Mouse (Mus musculus) liver, embryonic 13.5 days (tissue): Measurements from ENCODE around the gene Gramd1b. TPM values are rescaled to one million over a fixed set of nuclear protein-coding genes. Genes with fewer than 3 reads are reported as not detected.

Experiments used
- ATAC-seq: fragments of 200-750 bp; cut with Nextera tagmentation; 2 replicates; pipeline ENCODE4 v1.8.0; 2017; ENCODE audit warnings: low read depth, mild to moderate bottlenecking, moderate number of reproducible peaks, moderate library complexity
- DNase-seq: peaks from one replicate; pipeline ENCODE4 v3.0.0; 2022
- H3K27ac ChIP-seq: fragments of 300-500 bp; sonication (generic); 2 replicates; pipeline ENCODE4 v1.5.1; 2015; ENCODE audit warnings: moderate library complexity, mild to moderate bottlenecking, inconsistent platforms
- H3K27me3 ChIP-seq: fragments of 300-500 bp; sonication (generic); 2 replicates; pipeline ENCODE4 v1.6.1; 2015; ENCODE audit warnings: mild to moderate bottlenecking, inconsistent platforms
- H3K36me3 ChIP-seq: fragments of 300-500 bp; sonication (generic); 2 replicates; pipeline ENCODE4 v1.6.1; 2015; ENCODE audit warnings: mild to moderate bottlenecking, inconsistent platforms
- H3K4me1 ChIP-seq: fragments of 300-500 bp; sonication (generic); replicated peaks from 2 replicates; pipeline ENCODE4 v1.6.1; 2015; ENCODE audit warnings: inconsistent platforms
- H3K4me2 ChIP-seq: fragments of 300-500 bp; sonication (generic); 2 replicates; pipeline ENCODE4 v1.6.1; 2015; ENCODE audit warnings: inconsistent platforms, mild to moderate bottlenecking, moderate library complexity
- H3K4me3 ChIP-seq: fragments of 300-500 bp; sonication (generic); replicated peaks from 2 replicates; pipeline ENCODE4 v1.5.1; 2015; ENCODE audit warnings: mild to moderate bottlenecking, inconsistent platforms
- H3K9ac ChIP-seq: fragments of 300-500 bp; sonication (generic); 2 replicates; pipeline ENCODE4 v1.6.1; 2015; ENCODE audit warnings: mild to moderate bottlenecking, inconsistent platforms
- H3K9me3 ChIP-seq: fragments of 300-500 bp; sonication (generic); replicated peaks from 2 replicates; pipeline ENCODE4 v1.6.1; 2016; ENCODE audit warnings: inconsistent platforms
- WGBS: fragments of 180-500 bp; shearing (Covaris S2); methylation state at CpG from one replicate; pipeline ENCODE4 v1.1.7; 2015; ENCODE audit not compliant: insufficient replicate concordance; 5-methylcytosine and 5-hydroxymethylcytosine counted together
- polyA plus RNA-seq: library from polyadenylated mRNA; unstranded; fragments of >200 nt; fragmentation: Nextera tagmentation; extraction: Ambion mirVana; gene quantifications from 2 replicates; pipeline ENCODE4 v1.2.1, GENCODE M21; 2015

Gramd1b gene
- polyA plus RNA-seq, 1 experiment from 2014 or later = 0.44 TPM

DNA sequence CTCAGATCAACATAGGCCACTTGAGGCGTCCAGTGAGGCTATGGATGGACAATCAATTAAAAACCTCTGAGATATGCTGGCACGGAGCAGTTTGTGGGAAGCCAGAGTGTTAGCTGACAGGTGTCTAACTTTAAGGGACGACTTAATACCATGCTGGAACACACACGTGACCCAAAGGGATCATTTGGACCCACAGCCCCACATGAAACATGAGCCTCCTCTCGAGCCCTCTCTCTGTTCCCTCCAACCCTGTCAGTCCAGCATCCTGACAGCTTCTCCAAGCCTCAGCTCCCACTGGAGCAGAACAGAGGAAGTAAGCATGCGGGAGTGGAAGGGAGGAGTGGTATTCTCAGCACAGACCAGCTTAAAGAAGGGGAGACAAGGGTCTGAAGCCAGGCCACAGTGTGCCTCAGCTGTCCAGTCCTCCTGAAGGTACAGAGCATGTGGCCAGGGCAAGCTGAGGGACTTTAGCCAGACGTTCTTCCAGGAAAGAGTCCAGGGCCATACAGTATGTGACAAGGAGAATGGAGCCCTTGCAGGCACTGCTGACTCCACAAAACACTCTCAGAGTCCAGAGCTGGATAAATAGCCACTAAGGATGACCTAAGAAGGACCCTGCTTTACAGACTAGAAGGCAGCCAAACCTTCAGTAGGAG, 204.8 kb downstream of the Gramd1b start:
- no peak overlapping the region for H3K4me3 ChIP-seq
- 50% methylated on average over 7 of the region's 7 CpGs for WGBS
- H3K36me3 ChIP-seq = no peaks in the 10 kb centered on the region
- H3K27me3 ChIP-seq = no peaks in the 10 kb centered on the region
- H3K9ac ChIP-seq = no peak overlapping the region
- DNase-seq (no peak), ATAC-seq (no peak)
- no peak overlapping the region for H3K4me2 ChIP-seq
- no peaks in the 10 kb centered on the region for H3K9me3 ChIP-seq
- H3K4me1 ChIP-seq = peaks cover 45% of the 10 kb centered on the region
- H3K27ac ChIP-seq = no peak overlapping the region

DNA sequence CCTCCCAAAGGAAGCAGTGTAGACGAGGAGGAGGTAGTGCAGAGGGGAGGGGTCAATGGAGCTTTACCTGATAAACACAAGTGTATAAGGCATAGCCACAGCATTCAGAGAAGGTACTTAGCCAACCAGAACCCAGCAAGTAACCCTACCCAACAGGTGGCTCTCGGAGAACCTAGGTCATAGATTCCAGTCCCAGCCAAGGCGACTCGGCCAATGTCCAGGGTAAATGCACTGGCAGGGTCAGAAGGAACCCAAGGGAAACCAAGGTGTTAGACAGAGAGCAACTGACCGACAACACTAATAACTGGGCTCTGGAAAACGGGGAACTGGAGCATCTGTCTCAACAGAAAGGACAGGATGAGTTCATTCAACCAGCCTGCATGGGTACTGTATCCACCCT, 206.4 kb downstream of the Gramd1b start:
- H3K27me3 ChIP-seq = no peaks in the 10 kb centered on the region
- peaks cover 52% of the 10 kb centered on the region for H3K4me1 ChIP-seq
- H3K9me3 ChIP-seq = no peaks in the 10 kb centered on the region
- no peak overlapping the region for H3K27ac ChIP-seq
- 61% methylated on average over 6 of the region's 6 CpGs for WGBS
- peak overlapping the region; percentile 51 for H3K4me2 ChIP-seq
- H3K36me3 ChIP-seq = no peaks in the 10 kb centered on the region
- DNase-seq (no peak), ATAC-seq (0 out of 2 replicates have a peak, but pooled peaks have one; percentile 3)
- H3K4me3 ChIP-seq = peak overlapping the region; percentile 41; the same call in 1 of the 2 replicates
- no peak overlapping the region for H3K9ac ChIP-seq

DNA sequence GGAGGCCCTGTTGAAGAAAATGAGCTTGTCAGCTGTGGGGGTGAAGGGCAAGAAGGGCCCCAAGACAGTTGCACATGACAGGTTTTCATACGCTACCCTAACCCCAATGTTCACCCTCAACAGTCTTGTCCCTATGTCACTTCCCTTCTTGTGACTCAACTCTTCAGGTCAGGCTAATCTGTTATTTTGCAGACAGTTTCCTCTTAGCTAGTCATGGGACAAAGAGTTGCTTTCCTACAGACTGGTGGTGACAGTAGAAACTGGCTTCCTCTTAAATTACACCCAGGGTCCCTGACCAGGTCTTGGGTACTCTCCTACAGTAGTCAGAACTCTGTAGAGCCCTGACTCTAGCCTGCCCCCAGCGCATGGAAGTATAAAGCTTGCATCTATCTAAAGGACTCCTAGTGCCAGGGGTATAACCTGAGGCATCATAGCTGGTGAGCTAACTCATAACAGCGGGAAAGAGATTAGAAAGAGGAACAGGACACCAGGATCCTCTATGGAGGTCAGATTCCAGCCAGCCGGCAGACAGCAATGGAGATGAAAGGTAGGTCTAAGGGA, 206.9 kb downstream of the Gramd1b start:
- no peak overlapping the region for H3K9ac ChIP-seq
- peak overlapping the region; percentile 41 for H3K4me3 ChIP-seq
- DNase-seq (no peak), ATAC-seq (peak; percentile 38)
- peaks cover 52% of the 10 kb centered on the region for H3K4me1 ChIP-seq
- H3K27me3 ChIP-seq = no peaks in the 10 kb centered on the region
- peak overlapping the region; percentile 51 for H3K4me2 ChIP-seq
- no peaks in the 10 kb centered on the region for H3K36me3 ChIP-seq
- 53% methylated on average over 4 of the region's 4 CpGs for whole genome bisulfite sequencing
- H3K27ac ChIP-seq = no peak overlapping the region
- no peaks in the 10 kb centered on the region for H3K9me3 ChIP-seq

DNA sequence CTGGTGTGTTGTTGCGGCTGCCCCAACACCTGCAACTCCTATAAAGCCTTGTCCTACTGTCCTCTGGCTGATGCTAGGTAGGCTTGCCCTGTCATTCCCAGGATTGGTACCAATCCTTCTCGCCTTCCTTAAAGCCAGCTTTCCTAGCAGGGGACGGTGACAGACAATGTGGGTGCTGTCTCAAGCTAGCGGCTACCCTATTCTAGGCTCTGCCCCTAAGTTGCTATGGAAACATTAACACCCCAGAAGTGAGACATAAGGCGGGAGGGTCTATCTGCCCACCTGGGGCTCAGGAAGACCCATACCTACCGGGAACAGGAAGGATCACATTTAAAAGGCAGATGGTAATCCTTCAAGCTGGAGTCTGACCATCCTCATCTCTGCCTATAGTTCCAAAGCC, 207.4 kb downstream of the Gramd1b start:
- no peaks in the 10 kb centered on the region for H3K27me3 ChIP-seq
- H3K4me3 ChIP-seq = peak overlapping the region; percentile 41
- DNase-seq = no peak
- H3K4me2 ChIP-seq = peak overlapping the region; percentile 51
- H3K4me1 ChIP-seq = peaks cover 52% of the 10 kb centered on the region
- 44% methylated on average over 6 of the region's 6 CpGs for WGBS
- ATAC-seq = no peak
- H3K9ac ChIP-seq = no peak overlapping the region
- H3K9me3 ChIP-seq = no peaks in the 10 kb centered on the region
- H3K36me3 ChIP-seq = no peaks in the 10 kb centered on the region
- no peak overlapping the region for H3K27ac ChIP-seq

DNA sequence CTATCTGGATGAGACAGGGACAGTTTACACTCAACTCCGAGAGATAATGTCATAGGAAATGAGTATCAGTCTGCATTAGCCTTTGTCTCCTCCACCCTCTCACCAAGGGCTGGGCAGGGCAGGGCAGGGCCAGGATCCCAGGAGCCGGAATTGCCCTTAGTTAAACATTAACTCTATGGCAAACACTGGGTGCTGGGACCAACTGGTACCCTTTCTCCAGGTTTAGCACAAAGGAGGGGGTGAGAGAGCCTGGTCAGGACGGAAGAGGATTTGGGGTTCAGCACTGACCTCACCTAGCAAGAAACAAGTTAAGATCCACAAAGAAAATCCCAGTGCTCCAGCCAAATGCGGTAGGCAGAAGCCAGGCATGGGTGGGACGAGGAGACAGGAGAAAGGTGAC, 208.0 kb downstream of the Gramd1b start:
- peak overlapping the region; percentile 51; the same call in 1 of the 2 replicates for H3K4me2 ChIP-seq
- ATAC-seq (peak; percentile 72), DNase-seq (no peak)
- H3K9me3 ChIP-seq = no peaks in the 10 kb centered on the region
- no peak overlapping the region for H3K27ac ChIP-seq
- peak overlapping the region; percentile 41 for H3K4me3 ChIP-seq
- no peak overlapping the region for H3K9ac ChIP-seq
- 40% methylated on average over 5 of the region's 5 CpGs for WGBS
- peaks cover 52% of the 10 kb centered on the region for H3K4me1 ChIP-seq
- no peaks in the 10 kb centered on the region for H3K36me3 ChIP-seq
- H3K27me3 ChIP-seq = no peaks in the 10 kb centered on the region

DNA sequence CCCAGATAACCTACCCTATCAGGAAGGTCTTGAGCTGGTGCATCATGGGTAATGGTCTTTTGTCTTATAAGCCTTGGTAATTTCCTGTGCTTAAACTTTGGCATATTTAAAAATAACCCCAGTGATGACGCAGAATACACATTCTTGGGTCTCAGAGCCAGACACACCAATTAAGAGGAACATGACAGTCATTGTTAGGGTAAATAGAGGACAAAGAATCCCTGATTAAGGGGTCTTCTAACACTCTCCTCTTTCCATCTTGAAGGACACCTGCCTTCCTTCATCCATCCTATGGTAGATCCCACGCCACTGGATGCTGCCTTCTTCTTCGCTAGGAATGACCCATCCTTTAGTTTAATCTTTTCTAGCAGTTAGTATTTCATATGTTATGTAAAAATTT, 208.8 kb downstream of the Gramd1b start:
- DNase-seq (no peak), ATAC-seq (no peak)
- H3K27ac ChIP-seq = no peak overlapping the region
- no peaks in the 10 kb centered on the region for H3K9me3 ChIP-seq
- peaks cover 52% of the 10 kb centered on the region for H3K4me1 ChIP-seq
- no peak overlapping the region for H3K9ac ChIP-seq
- no peak overlapping the region for H3K4me2 ChIP-seq
- H3K36me3 ChIP-seq = no peaks in the 10 kb centered on the region
- no peak overlapping the region for H3K4me3 ChIP-seq
- 79% methylated on average over 3 of the region's 3 CpGs for WGBS
- no peaks in the 10 kb centered on the region for H3K27me3 ChIP-seq

DNA sequence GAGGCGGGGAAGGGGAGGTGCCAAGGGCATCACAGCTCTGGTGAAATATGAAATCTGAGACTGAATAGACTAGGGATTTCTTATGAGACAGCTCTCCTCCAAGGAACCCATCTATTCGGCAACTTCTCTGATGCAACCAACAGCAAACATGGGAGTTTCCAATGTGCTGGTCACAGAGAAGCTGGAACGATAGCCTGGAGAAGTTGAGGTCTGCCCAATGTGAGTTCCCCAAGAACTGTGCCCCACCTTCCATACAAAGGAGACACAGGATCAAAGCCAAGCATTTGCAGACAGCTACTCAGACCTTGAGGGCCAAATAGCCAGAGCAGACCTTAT, 209.5 kb downstream of the Gramd1b start:
- Histone ChIP-seq H3K4me1 (peaks cover 52% of the 10 kb centered on the region), H3K4me3 (no peak overlapping the region), H3K27me3 (no peaks in the 10 kb centered on the region), H3K4me2 (no peak overlapping the region), H3K36me3 (no peaks in the 10 kb centered on the region), H3K9me3 (no peaks in the 10 kb centered on the region), H3K27ac (peak overlapping the region; percentile 34; the same call in 1 of the 2 replicates), H3K9ac (no peak overlapping the region)
- DNase-seq (no peak), ATAC-seq (no peak)
- 60% methylated on average over 3 of the region's 3 CpGs for WGBS

DNA sequence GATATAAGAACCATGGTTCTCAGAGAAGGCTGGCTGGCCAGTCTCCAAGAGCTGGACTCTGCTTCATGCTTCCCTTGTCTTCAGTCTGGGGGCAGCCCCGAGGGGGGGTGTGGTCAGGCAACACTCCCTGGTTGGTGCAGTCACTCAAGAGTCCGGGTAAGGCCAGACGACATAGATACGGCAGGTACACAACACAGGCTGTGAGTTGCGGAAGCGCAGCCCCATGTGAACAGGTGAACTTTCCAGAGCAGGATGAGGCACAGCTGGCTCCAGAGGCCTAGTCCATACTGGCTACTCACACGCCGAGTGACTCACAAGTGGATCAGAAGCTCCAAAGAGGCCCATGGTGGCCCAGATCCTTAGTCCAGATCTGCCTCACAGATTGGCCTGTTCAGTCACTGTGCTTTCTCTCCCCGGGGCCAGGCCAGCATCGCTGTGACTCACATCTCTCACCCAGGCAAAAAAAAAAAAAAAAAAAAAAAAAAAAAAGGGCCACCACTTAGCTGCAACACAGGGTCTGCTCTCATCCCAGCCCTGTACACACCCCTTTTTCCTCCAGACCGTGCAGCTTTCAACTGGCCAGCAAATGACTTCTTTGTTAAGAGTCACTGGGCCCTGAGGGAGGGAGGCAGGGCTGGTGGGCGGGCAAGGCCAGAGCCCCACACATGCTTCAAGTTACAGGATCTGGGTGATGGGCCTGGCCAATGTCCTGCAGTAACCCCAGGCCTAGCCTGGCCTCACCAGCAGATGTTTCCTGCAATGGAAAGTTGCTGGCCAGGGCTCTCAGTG, 210.1 kb downstream of the Gramd1b start:
- H3K4me3 ChIP-seq = no peak overlapping the region
- 55% methylated on average over 12 of the region's 12 CpGs for WGBS
- no peak overlapping the region for H3K4me2 ChIP-seq
- peak; percentile 47 for ATAC-seq
- no peaks in the 10 kb centered on the region for H3K27me3 ChIP-seq
- peaks cover 50% of the 10 kb centered on the region for H3K4me1 ChIP-seq
- H3K9ac ChIP-seq = no peak overlapping the region
- no peaks in the 10 kb centered on the region for H3K36me3 ChIP-seq
- no peaks in the 10 kb centered on the region for H3K9me3 ChIP-seq
- DNase-seq = no peak
- H3K27ac ChIP-seq = no peak overlapping the region

DNA sequence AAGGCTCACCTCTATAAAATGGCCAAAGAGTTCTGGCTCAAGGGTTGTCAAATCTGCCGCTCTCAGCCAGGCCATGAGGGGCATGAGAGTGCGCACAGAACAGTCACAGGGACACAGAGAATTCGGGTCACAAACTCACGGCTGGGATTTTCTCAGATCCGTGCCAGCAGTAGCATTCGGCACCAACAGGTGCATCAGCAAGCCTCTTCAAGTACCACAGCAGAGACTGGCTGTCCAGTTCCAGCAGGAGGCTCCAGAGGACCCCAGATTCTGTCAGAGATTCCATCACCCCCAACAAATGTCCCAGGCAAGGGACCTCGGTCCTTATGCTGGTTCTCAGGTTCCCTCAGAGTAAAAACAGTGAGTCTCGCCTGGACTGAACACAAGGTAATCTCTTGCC, 210.8 kb downstream of the Gramd1b start:
- Histone ChIP-seq H3K9ac (no peak overlapping the region), H3K4me3 (no peak overlapping the region), H3K27ac (no peak overlapping the region), H3K27me3 (no peaks in the 10 kb centered on the region), H3K9me3 (no peaks in the 10 kb centered on the region), H3K4me2 (no peak overlapping the region), H3K4me1 (peaks cover 44% of the 10 kb centered on the region), H3K36me3 (no peaks in the 10 kb centered on the region)
- no peak for ATAC-seq
- WGBS = 73% methylated on average over 8 of the region's 8 CpGs
- no peak for DNase-seq

DNA sequence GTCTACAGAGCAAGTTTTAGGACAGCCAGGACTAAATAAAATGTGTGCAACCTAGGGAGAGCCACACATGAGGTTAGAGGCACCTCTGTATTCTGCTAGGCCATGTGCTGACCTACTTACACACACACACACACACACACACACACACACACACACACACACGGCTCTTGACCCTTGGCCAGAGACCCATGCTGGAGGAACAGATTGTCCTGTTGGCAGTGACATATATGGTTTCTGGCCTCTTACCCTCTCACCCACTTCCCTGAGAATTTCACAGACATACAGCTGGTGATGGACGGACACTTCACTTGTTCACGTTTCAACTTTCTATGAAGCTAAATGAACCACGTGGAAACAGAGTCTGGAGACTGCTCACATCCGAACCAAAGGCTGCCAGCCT, 212.4 kb downstream of the Gramd1b start:
- no peak overlapping the region for H3K4me3 ChIP-seq
- 61% methylated on average over 5 of the region's 5 CpGs for WGBS
- no peaks in the 10 kb centered on the region for H3K27me3 ChIP-seq
- H3K27ac ChIP-seq = no peak overlapping the region
- H3K36me3 ChIP-seq = no peaks in the 10 kb centered on the region
- no peak overlapping the region for H3K4me2 ChIP-seq
- H3K9me3 ChIP-seq = no peaks in the 10 kb centered on the region
- DNase-seq (no peak), ATAC-seq (no peak)
- H3K4me1 ChIP-seq = peaks cover 28% of the 10 kb centered on the region
- no peak overlapping the region for H3K9ac ChIP-seq

DNA sequence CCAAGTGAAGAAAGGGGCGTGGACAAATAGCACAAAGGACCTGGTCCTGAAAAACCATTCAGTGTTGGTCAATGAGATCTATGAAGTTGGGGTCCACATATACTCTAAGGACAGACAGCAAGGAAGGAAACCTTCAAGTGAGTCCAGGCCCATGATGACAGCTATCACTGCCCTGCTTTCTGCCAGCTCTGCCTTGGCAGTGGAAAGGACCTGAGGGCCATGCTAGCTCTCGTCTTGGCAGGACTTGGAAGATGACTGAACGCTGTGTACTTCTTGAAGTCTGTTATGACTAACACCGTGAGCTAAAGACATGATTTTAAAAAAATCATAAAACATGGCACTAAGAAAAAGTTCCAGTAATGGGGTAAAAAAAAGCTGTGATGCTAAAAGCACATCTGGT, 213.4 kb downstream of the Gramd1b start:
- H3K4me3 ChIP-seq = no peak overlapping the region
- H3K4me1 ChIP-seq = peaks cover 20% of the 10 kb centered on the region
- DNase-seq (no peak), ATAC-seq (no peak)
- H3K27me3 ChIP-seq = no peaks in the 10 kb centered on the region
- H3K9ac ChIP-seq = no peak overlapping the region
- no peak overlapping the region for H3K27ac ChIP-seq
- no peaks in the 10 kb centered on the region for H3K36me3 ChIP-seq
- no peaks in the 10 kb centered on the region for H3K9me3 ChIP-seq
- no peak overlapping the region for H3K4me2 ChIP-seq
- WGBS = 72% methylated on average over 4 of the region's 4 CpGs
